Mouse (Mus musculus): ENCODE measurements around the gene Cds2. TPM values are rescaled to one million over a fixed set of nuclear protein-coding genes. Genes with fewer than 3 reads are reported as not detected.

Gene Cds2
- total and polyA plus RNA-seq, 3 experiments: 48.0 to 90.4 (median 75.4) TPM

- Histone ChIP-seq H3K79me2 (replicated peaks; ENCODE audit: control insufficient read depth, insufficient read depth, low read length) (no peaks in the 10 kb centered on the region), H3K27me3 (ENCODE audit: control insufficient read depth, insufficient read depth, low read length) (no peaks in the 10 kb centered on the region), H3K27ac (no peak overlapping the region), H3K36me3 (ENCODE audit: control insufficient read depth, insufficient read depth, low read length) (no peaks in the 10 kb centered on the region), H3K4me3 (no peak overlapping the region), H3K9ac (ENCODE audit: low read depth, low read length) (no peak overlapping the region), H3K4me1 (ENCODE audit: control insufficient read depth, insufficient read depth, low read length) (no peaks in the 10 kb centered on the region)
- peak; percentile 81 for TF ChIP-seq EP300 (IDR thresholded peaks at IDR 0.05; ENCODE audit: insufficient read depth, low read depth, low read length)
- no peak for TF ChIP-seq POLR2A (IDR thresholded peaks at IDR 0.05; ENCODE audit: insufficient read depth, low read depth, low read length)
- TF ChIP-seq CTCF (IDR thresholded peaks at IDR 0.05): peak; percentile 95
- intact Hi-C loops (cut with DNase I): loop anchor here (1.0 to 10.0 kb wide), 3 partner anchors 54 to 589 kb away; no protein-coding TSS in a partner anchor
- 40% methylated on average over 8 of the region's 8 CpGs for WGBS
- peak; percentile 53 to 64 for DNase-seq
These were observed 53.3 kb downstream of the Cds2 start for GRCm38 (mm10) chr2:132316041-132316808.

GRCm38 (mm10) chr2:132317178-132317577, 54.2 kb downstream of the Cds2 start:
- Histone ChIP-seq H3K27me3 (ENCODE audit: control insufficient read depth, insufficient read depth, low read length) (no peaks in the 10 kb centered on the region), H3K9ac (ENCODE audit: low read depth, low read length) (no peak overlapping the region), H3K4me3 (no peak overlapping the region), H3K27ac (no peak overlapping the region), H3K4me1 (ENCODE audit: control insufficient read depth, insufficient read depth, low read length) (no peaks in the 10 kb centered on the region), H3K36me3 (ENCODE audit: control insufficient read depth, insufficient read depth, low read length) (no peaks in the 10 kb centered on the region), H3K79me2 (replicated peaks; ENCODE audit: control insufficient read depth, insufficient read depth, low read length) (no peaks in the 10 kb centered on the region)
- DNase-seq: peak in 1 of 2 experiments; percentile 4
- no peak for TF ChIP-seq CTCF (IDR thresholded peaks at IDR 0.05)
- TF ChIP-seq EP300 (IDR thresholded peaks at IDR 0.05; ENCODE audit: insufficient read depth, low read depth, low read length): no peak
- WGBS: 79% methylated on average over 1 of the region's 1 CpGs
- intact Hi-C loops (cut with DNase I): loop anchor here (10.0 kb wide), 1 partner anchor 588 kb away; no protein-coding TSS in a partner anchor

GRCm38 (mm10) chr2:132320516-132320915, 57.6 kb downstream of the Cds2 start:
- no peak for DNase-seq
- TF ChIP-seq POLR2A (IDR thresholded peaks at IDR 0.05; ENCODE audit: insufficient read depth, low read depth, low read length) (no peak), CTCF (IDR thresholded peaks at IDR 0.05) (no peak), EP300 (IDR thresholded peaks at IDR 0.05; ENCODE audit: insufficient read depth, low read depth, low read length) (no peak)
- H3K9ac ChIP-seq (ENCODE audit: low read depth, low read length): no peak overlapping the region
- no peaks in the 10 kb centered on the region for H3K79me2 ChIP-seq (replicated peaks; ENCODE audit: control insufficient read depth, insufficient read depth, low read length)
- no peaks in the 10 kb centered on the region for H3K27me3 ChIP-seq (ENCODE audit: control insufficient read depth, insufficient read depth, low read length)
- H3K4me3 ChIP-seq: no peak overlapping the region
- 74% methylated on average over 5 of the region's 5 CpGs for WGBS
- no peak overlapping the region for H3K27ac ChIP-seq
- no peaks in the 10 kb centered on the region for H3K4me1 ChIP-seq (ENCODE audit: control insufficient read depth, insufficient read depth, low read length)
- no peaks in the 10 kb centered on the region for H3K36me3 ChIP-seq (ENCODE audit: control insufficient read depth, insufficient read depth, low read length)
- intact Hi-C loops (cut with DNase I): no loop called here

- TF ChIP-seq POLR2A (IDR thresholded peaks at IDR 0.05; ENCODE audit: insufficient read depth, low read depth, low read length): no peak
- TF ChIP-seq CTCF (IDR thresholded peaks at IDR 0.05): no peak
- TF ChIP-seq EP300 (IDR thresholded peaks at IDR 0.05; ENCODE audit: insufficient read depth, low read depth, low read length): no peak
- intact Hi-C loops (cut with DNase I): no loop called here
- DNase-seq: no peak
These were observed 60.6 kb downstream of the Cds2 start for GRCm38 (mm10) chr2:132323541-132323940.

GRCm38 (mm10) chr2:132337202-132337601, 74.3 kb downstream of the Cds2 start:
- no peak for TF ChIP-seq POLR2A (IDR thresholded peaks at IDR 0.05; ENCODE audit: insufficient read depth, low read depth, low read length)
- TF ChIP-seq EP300 (IDR thresholded peaks at IDR 0.05; ENCODE audit: insufficient read depth, low read depth, low read length): no peak
- no peak for TF ChIP-seq CTCF (IDR thresholded peaks at IDR 0.05)
- no peak overlapping the region for H3K27ac ChIP-seq
- no peaks in the 10 kb centered on the region for H3K36me3 ChIP-seq (ENCODE audit: control insufficient read depth, insufficient read depth, low read length)
- DNase-seq: no peak
- H3K9ac ChIP-seq (ENCODE audit: low read depth, low read length): no peak overlapping the region
- no peak overlapping the region for H3K4me3 ChIP-seq
- intact Hi-C loops (cut with DNase I): no loop called here
- no peaks in the 10 kb centered on the region for H3K27me3 ChIP-seq (ENCODE audit: control insufficient read depth, insufficient read depth, low read length)
- H3K4me1 ChIP-seq (ENCODE audit: control insufficient read depth, insufficient read depth, low read length): no peaks in the 10 kb centered on the region
- WGBS: 79% methylated on average over 2 of the region's 2 CpGs
- no peaks in the 10 kb centered on the region for H3K79me2 ChIP-seq (replicated peaks; ENCODE audit: control insufficient read depth, insufficient read depth, low read length)

More at GRCm38 (mm10) chr2:132323541-132323940, 60.6 kb downstream of the Cds2 start:
- no peak overlapping the region for H3K27ac ChIP-seq
- H3K4me1 ChIP-seq (ENCODE audit: control insufficient read depth, insufficient read depth, low read length): no peaks in the 10 kb centered on the region
- no peak overlapping the region for H3K4me3 ChIP-seq
- H3K79me2 ChIP-seq (replicated peaks; ENCODE audit: control insufficient read depth, insufficient read depth, low read length): no peaks in the 10 kb centered on the region
- WGBS: 45% methylated on average over 4 of the region's 4 CpGs
- no peaks in the 10 kb centered on the region for H3K36me3 ChIP-seq (ENCODE audit: control insufficient read depth, insufficient read depth, low read length)
- no peaks in the 10 kb centered on the region for H3K27me3 ChIP-seq (ENCODE audit: control insufficient read depth, insufficient read depth, low read length)
- no peak overlapping the region for H3K9ac ChIP-seq (ENCODE audit: low read depth, low read length)

GRCm38 (mm10) chr2:132340350-132340749, 77.4 kb downstream of the Cds2 start:
- Histone ChIP-seq H3K36me3 (ENCODE audit: control insufficient read depth, insufficient read depth, low read length) (no peaks in the 10 kb centered on the region), H3K4me1 (ENCODE audit: control insufficient read depth, insufficient read depth, low read length) (no peaks in the 10 kb centered on the region), H3K9ac (ENCODE audit: low read depth, low read length) (no peak overlapping the region), H3K79me2 (replicated peaks; ENCODE audit: control insufficient read depth, insufficient read depth, low read length) (no peaks in the 10 kb centered on the region), H3K4me3 (no peak overlapping the region), H3K27me3 (ENCODE audit: control insufficient read depth, insufficient read depth, low read length) (no peaks in the 10 kb centered on the region), H3K27ac (no peak overlapping the region)
- DNase-seq: no peak
- TF ChIP-seq CTCF (IDR thresholded peaks at IDR 0.05) (no peak), EP300 (IDR thresholded peaks at IDR 0.05; ENCODE audit: insufficient read depth, low read depth, low read length) (no peak), POLR2A (IDR thresholded peaks at IDR 0.05; ENCODE audit: insufficient read depth, low read depth, low read length) (no peak)
- 14% methylated on average over 2 of the region's 2 CpGs for WGBS
- intact Hi-C loops (cut with DNase I): no loop called here
